Mouse (Mus musculus) 3T3-L1 (cell line): Measurements from ENCODE around the gene Hs3st5.
"Not testable (repeated sequence)": the region's sequence is repeated elsewhere in the genome, so short reads cannot be mapped to it uniquely, and the experiment has no call there.

Experiments
- DNase-seq: peaks from one replicate; pipeline ENCODE4 v3.0.0-alpha.2; 2015; ENCODE audit warnings: low read depth, low spot score

Hs3st5 gene

GRCm38 (mm10) chr10:36506727-36507555, at the start of gene Hs3st5:
Gene Hs3st5 (plus strand): TSS chr10:36506814.
- no peak for DNase-seq

DNA sequence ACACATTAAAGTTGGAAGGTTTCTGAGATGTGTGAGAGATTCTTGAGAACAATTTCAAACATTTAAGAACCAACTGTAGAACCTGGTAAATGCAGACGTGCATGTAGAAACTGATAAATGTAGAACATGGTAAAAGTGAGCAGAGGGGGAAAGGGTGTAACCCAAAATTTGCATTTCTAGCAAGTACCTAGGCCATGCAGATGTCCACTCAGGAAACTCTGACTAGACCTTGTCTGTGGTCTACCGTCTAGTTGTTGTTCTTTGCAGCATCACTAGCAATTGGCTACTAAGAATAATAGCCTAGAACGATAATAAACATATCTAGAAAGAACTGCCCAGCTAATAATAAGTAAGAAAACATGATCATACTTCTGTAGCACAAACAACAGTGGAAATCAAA, 38.0 kb upstream of the Hs3st5 start:
- DNase-seq = no peak

GRCm38 (mm10) chr10:36471135-36471534, 35.5 kb upstream of the Hs3st5 start:
- no peak for DNase-seq

DNA sequence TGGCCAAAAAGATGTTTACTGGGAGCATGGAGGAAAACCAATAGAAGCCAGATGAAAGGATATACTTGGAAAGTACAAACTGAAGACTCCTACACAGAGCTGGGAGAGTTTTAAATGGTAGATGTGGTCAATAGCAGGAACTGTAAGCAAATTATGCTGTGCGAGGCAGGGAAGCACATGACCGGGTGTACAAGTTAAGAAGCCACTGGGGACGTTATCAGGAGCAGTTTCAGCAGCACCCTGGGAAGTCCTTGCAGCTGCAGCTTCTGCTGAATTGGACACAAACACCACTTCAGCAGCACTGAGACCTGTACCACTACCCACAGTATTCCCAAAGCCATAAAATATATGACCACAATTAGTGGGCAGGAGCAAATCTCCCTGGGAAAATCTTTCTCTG, 31.8 kb upstream of the Hs3st5 start:
- no peak for DNase-seq

- no peak for DNase-seq
Observed at GRCm38 (mm10) chr10:36477543-36477942, 29.1 kb upstream of the Hs3st5 start.

- DNase-seq = peak; percentile 49
Observed at GRCm38 (mm10) chr10:36483362-36483761, 23.3 kb upstream of the Hs3st5 start.

DNA sequence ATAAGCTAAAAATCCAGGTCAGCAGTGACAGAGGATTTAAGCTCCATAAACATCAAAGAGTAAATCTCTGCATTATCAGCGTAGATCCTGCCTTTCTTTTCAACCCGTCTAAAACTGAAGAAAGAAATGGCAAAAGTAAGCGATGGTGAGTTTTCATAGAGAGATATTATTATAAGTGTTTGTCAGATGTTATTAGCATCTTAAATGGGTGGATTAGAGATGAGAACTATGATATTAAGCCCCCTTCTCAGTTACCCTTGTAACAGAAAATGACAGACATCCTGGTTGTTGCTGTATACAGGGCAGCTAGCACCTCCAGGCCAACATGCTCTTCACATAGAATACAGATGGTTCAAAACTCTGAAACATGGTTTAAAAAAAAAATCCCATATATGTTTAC, 22.6 kb upstream of the Hs3st5 start:
- DNase-seq = no peak

DNA sequence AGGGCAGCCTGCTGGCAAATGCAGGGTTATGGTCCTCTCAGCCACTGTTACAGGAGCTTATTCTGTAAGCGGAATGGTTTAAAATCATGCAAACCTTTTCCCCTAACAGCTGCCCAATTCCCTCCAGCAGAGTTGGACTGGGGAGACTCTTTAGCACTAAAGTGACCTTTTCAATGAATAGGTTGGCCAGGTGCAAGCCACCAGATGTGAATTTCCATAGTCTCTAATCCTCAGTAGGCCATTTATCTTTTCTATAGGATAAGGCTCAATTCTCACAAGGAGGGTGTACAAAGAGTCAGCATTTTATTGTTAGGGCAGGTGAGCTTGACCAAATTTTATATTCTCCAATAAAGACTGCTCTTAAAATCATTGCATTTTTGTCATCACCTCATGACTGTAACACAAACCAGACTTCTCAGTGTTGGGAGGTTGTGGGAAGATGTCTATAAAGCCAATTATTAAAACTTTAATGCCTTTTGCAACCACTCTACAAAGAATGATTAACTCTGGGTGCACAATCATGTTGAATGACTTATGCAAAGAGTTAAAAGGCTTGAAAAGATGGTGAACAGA, 21.8 kb upstream of the Hs3st5 start:
- DNase-seq = no peak

DNA sequence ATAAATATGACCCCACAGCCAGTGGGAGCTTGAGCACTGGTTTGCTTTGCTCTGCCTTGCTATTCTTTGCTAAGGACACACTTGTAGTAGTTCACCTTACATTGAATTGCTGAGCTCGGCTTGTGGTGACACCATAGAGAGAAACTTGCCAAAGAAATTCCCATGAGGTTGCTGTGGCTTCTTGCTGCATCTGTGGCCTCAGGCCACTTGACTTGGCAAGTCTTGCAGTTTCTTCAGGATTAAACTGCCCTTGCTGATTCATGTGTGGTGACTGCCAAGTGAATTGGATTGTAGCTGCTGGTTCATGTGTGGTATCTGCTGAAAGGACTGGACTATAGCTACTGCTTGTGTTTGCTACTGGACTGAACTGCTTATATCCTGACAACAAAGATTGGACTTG, 13.0 kb upstream of the Hs3st5 start:
- peak; percentile 95 for DNase-seq

DNA sequence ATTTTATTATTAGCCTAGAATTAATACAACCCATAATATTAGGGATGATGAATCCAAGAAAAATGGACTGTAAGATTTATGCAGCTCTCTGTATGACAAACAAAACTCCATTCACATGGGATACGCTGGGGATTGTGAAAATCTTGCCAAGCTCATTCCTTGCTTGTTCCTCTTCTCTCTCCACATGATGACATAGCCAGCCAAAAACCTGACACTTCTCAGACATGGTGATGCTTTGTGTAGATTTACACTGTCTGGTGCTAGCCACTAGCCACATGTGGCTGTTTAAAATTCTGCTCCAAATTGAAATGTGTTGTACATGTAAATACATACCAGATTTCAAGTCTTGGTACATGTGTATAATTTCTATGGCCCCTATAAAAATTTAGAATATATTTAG, 6.9 kb upstream of the Hs3st5 start:
- DNase-seq = peak; percentile 75

- DNase-seq = no peak
Observed at GRCm38 (mm10) chr10:36506033-36506726, 434 bp upstream of the Hs3st5 start.

GRCm38 (mm10) chr10:36507556-36507870, 899 bp downstream of the Hs3st5 start:
- DNase-seq = no peak

GRCm38 (mm10) chr10:36507991-36508546, 1.5 kb downstream of the Hs3st5 start:
- no peak for DNase-seq

- peak; percentile 27 for DNase-seq
Observed at GRCm38 (mm10) chr10:36509477-36509876, 2.9 kb downstream of the Hs3st5 start.

DNA sequence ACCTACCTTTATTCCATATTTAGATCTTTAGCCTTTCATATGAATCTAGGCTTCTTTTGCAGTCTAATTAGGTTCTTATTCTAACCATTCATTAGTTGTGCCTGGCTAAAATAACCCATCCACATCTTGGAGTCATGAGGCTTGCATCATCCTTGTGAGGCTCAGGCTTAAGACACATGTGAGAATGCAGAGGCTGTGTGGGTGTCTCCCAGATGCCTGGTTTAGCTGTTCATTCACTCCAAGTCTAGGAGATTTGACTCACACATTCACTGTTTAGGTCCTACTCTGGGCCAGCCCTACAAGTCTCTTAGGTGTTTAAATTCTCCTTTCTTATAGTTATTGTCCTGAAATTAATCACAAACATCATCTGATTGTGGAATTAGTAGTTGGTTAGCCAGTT, 17.3 kb downstream of the Hs3st5 start:
- peak; percentile 22 for DNase-seq

DNA sequence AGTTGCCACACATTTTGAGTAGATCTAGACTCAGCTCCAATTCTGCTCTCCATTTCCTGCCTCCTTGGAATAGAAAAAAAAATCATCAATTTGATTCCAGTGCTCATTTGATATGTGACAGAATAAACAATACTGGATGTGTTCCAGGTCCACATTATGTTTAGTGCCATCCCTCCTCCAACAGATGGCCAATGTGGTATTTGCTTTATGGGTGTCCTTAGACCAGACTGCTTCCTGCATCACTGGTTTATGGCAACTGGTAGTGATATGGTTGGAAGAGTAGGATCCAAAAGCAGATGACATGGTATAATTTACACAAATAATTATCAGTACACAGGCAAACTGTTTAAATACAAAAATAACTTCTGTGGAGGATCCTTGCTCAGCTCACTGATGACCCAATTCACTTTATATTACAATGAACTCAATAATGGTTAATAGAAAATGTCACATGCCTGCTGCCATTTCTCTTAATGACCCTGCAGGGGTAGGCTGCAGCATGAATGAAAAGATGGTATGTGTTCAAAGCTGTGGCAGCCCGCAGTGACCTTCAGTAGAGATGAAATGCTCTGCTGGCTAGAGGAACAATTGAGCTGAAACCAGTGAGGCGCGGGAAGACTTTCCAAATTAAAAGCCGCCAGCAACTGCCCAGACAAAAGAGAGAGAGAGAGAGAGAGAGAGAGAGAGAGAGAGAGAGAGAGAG, 27.2 kb downstream of the Hs3st5 start:
- DNase-seq = no peak

GRCm38 (mm10) chr10:36546622-36547021, 40.0 kb downstream of the Hs3st5 start:
- DNase-seq = peak; percentile 69

- not testable (repeated sequence) for DNase-seq
Observed at GRCm38 (mm10) chr10:36547713-36548112, 41.1 kb downstream of the Hs3st5 start.

- no peak for DNase-seq
Observed at GRCm38 (mm10) chr10:36554057-36554456, 47.4 kb downstream of the Hs3st5 start.

GRCm38 (mm10) chr10:36554941-36555888, 48.6 kb downstream of the Hs3st5 start:
- no peak for DNase-seq

DNA sequence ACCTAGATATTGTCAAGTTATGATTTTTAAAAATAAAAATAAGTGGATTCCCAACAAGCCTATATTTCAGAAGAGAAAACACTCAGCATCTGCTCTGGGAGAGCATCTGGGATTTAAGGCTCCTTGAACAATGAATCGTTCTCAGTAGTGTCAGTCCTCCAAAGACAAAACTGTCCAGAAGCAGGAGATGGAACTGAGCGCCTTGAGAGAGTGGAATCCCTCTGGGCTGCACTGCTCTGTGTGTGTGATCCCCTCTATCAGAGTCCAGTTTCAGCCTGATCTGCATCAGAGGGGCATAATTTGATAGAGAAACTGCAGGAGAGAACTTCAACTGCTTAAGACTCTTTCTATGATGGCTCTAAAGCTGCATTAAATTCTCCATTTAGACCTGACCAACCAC, 49.5 kb downstream of the Hs3st5 start:
- no peak for DNase-seq
